Mouse (Mus musculus) hindbrain, postnatal 0 days (tissue): ENCODE measurements around the gene Gucy1a1. TPM values are rescaled to one million over a fixed set of nuclear protein-coding genes. Genes with fewer than 3 reads are reported as not detected.

Source experiments
- ATAC-seq: fragments of 200-750 bp; cut with Nextera tagmentation; 2 replicates; pipeline ENCODE4 v1.8.0; 2017; ENCODE audit warnings: mild to moderate bottlenecking, moderate TSS enrichment, moderate library complexity
- DNase-seq: peaks from one replicate; pipeline ENCODE4 v3.0.0-alpha.2; 2015; ENCODE audit warnings: low spot score
- H3K27ac ChIP-seq: fragments of 300-500 bp; sonication (generic); 2 replicates; pipeline ENCODE4 v1.5.1; 2014; ENCODE audit warnings: mild to moderate bottlenecking
- H3K27me3 ChIP-seq: fragments of 300-500 bp; sonication (generic); 2 replicates; pipeline ENCODE4 v1.6.1; 2014; ENCODE audit warnings: low read length, mixed read lengths; ENCODE audit not compliant: insufficient read depth
- H3K36me3 ChIP-seq: fragments of 300-500 bp; sonication (generic); 2 replicates; pipeline ENCODE4 v1.6.1; 2014; ENCODE audit warnings: low read length, mixed read lengths; ENCODE audit not compliant: insufficient read depth
- H3K4me1 ChIP-seq: fragments of 300-500 bp; sonication (generic); 2 replicates; pipeline ENCODE4 v1.6.1; 2014; ENCODE audit warnings: antibody characterized with exemption, low read length, mixed read lengths; ENCODE audit not compliant: insufficient read depth
- H3K4me2 ChIP-seq: fragments of 300-500 bp; sonication (generic); 2 replicates; pipeline ENCODE4 v1.6.1; 2014; ENCODE audit warnings: low read depth, mild to moderate bottlenecking, low read length, moderate library complexity, mixed read lengths
- H3K4me3 ChIP-seq: fragments of 300-500 bp; sonication (generic); 2 replicates; pipeline ENCODE4 v1.5.1; 2014; ENCODE audit warnings: low read length
- H3K9ac ChIP-seq: fragments of 300-500 bp; sonication (generic); replicated peaks from 2 replicates; pipeline ENCODE4 v1.6.1; 2014; ENCODE audit warnings: mild to moderate bottlenecking, low read length, moderate library complexity, mixed read lengths
- H3K9me3 ChIP-seq: fragments of 300-500 bp; sonication (generic); 2 replicates; pipeline ENCODE4 v1.6.1; 2016; ENCODE audit warnings: low read length, mixed read lengths
- CTCF ChIP-seq: IDR thresholded peaks from 2 replicates; pipeline ENCODE4 v1.5.1; 2016; ENCODE audit warnings: antibody characterized with exemption, control low read depth, low read depth
- WGBS: fragments of 180-500 bp; shearing (Covaris S2); extraction: QIAGEN DNeasy Blood & Tissue Kit; methylation state at CpG from one replicate; pipeline ENCODE4 v1.1.7; 2014; 5-methylcytosine and 5-hydroxymethylcytosine counted together
- polyA plus RNA-seq: library from polyadenylated mRNA; unstranded; fragments of >200 nt; fragmentation: Nextera tagmentation; extraction: Ambion mirVana; gene quantifications from 2 replicates; pipeline ENCODE4 v1.2.1, GENCODE M21; 2015
- total RNA-seq: library from RNA; depleted of rRNA; stranded (reverse); fragments of >200 nt; gene quantifications from 2 replicates; pipeline ENCODE4 v1.2.3, GENCODE M21; 2014

Gene Gucy1a1
- total and polyA plus RNA-seq, 2 experiments from 2014 or later, result 27.6 to 43.4 TPM

GRCm38 (mm10) chr3:82099127-82099526 is 46.5 kb downstream of the Gucy1a1 start:
- no peak for TF ChIP-seq CTCF
- no peak overlapping the region for H3K4me3 ChIP-seq
- H3K9ac ChIP-seq, result no peak overlapping the region
- H3K27me3 ChIP-seq, result no peaks in the 10 kb centered on the region
- no peak for DNase-seq
- 0 out of 2 replicates have a peak, but pooled peaks cover 3% of the 10 kb centered on the region for H3K36me3 ChIP-seq
- 91% methylated on average over 6 of the region's 6 CpGs for WGBS
- no peak overlapping the region for H3K27ac ChIP-seq
- no peak for ATAC-seq
- H3K4me1 ChIP-seq, result no peaks in the 10 kb centered on the region
- H3K9me3 ChIP-seq, result no peaks in the 10 kb centered on the region
- H3K4me2 ChIP-seq, result no peak overlapping the region

- Histone ChIP-seq H3K9me3 (no peaks in the 10 kb centered on the region), H3K4me3 (no peak overlapping the region), H3K27me3 (no peaks in the 10 kb centered on the region), H3K27ac (no peak overlapping the region), H3K4me2 (no peak overlapping the region), H3K36me3 (0 out of 2 replicates have a peak, but pooled peaks cover 3% of the 10 kb centered on the region), H3K4me1 (no peaks in the 10 kb centered on the region), H3K9ac (no peak overlapping the region)
- no peak for DNase-seq
- ATAC-seq, result no peak
- WGBS, result 82% methylated on average over 2 of the region's 2 CpGs
- TF ChIP-seq CTCF, result no peak
Measured at GRCm38 (mm10) chr3:82096801-82097200, 48.8 kb downstream of the Gucy1a1 start.

- Histone ChIP-seq H3K9me3 (no peaks in the 10 kb centered on the region), H3K27me3 (no peaks in the 10 kb centered on the region), H3K27ac (peak within 1 kb of the TSS; percentile 89), H3K4me3 (peak within 1 kb of the TSS; percentile 74), H3K4me2 (peak within 1 kb of the TSS; percentile 96), H3K36me3 (no peaks in the 10 kb centered on the region), H3K4me1 (peaks cover 4% of the 10 kb centered on the region; the same call in 1 of the 2 replicates), H3K9ac (peak within 1 kb of the TSS; percentile 75)
- peak; percentile 95 for DNase-seq
- ATAC-seq, result peak; percentile 99
- no peak; the same call in 1 of the 2 replicates for TF ChIP-seq CTCF
- under 1% methylated on average over 25 of the region's 25 CpGs for WGBS
Measured at GRCm38 (mm10) chr3:82074201-82074851, 71.3 kb downstream of the Gucy1a1 start, which contains the start of gene Gucy1b1. Gene Gucy1b1, minus strand, starts transcription at chr3:82074689.

GRCm38 (mm10) chr3:82073741-82074181 is 71.8 kb downstream of the Gucy1a1 start:
- Histone ChIP-seq H3K9ac (peak overlapping the region; percentile 75), H3K4me2 (peak overlapping the region; percentile 96), H3K4me1 (peaks cover 4% of the 10 kb centered on the region; the same call in 1 of the 2 replicates), H3K27ac (peak overlapping the region; percentile 89), H3K36me3 (no peaks in the 10 kb centered on the region), H3K27me3 (no peaks in the 10 kb centered on the region), H3K9me3 (no peaks in the 10 kb centered on the region), H3K4me3 (peak overlapping the region; percentile 74)
- ATAC-seq, result peak; percentile 54
- no peak for TF ChIP-seq CTCF
- under 1% methylated on average over 34 of the region's 34 CpGs for WGBS
- peak; percentile 71 for DNase-seq

GRCm38 (mm10) chr3:82067830-82068229 is 77.8 kb downstream of the Gucy1a1 start:
- Histone ChIP-seq H3K4me1 (peaks cover 4% of the 10 kb centered on the region; the same call in 1 of the 2 replicates), H3K4me3 (no peak overlapping the region), H3K9ac (no peak overlapping the region), H3K27me3 (no peaks in the 10 kb centered on the region), H3K9me3 (no peaks in the 10 kb centered on the region), H3K27ac (no peak overlapping the region), H3K4me2 (no peak overlapping the region), H3K36me3 (no peaks in the 10 kb centered on the region)
- WGBS, result 92% methylated on average over 5 of the region's 5 CpGs
- no peak for TF ChIP-seq CTCF
- ATAC-seq (no peak), DNase-seq (no peak)

GRCm38 (mm10) chr3:82061402-82062180 is 84.0 kb downstream of the Gucy1a1 start:
- no peak for DNase-seq
- H3K4me2 ChIP-seq, result no peak overlapping the region
- peaks cover 3% of the 10 kb centered on the region; the same call in 1 of the 2 replicates for H3K36me3 ChIP-seq
- no peaks in the 10 kb centered on the region for H3K9me3 ChIP-seq
- ATAC-seq, result no peak
- no peaks in the 10 kb centered on the region for H3K4me1 ChIP-seq
- H3K27ac ChIP-seq, result no peak overlapping the region
- H3K9ac ChIP-seq, result no peak overlapping the region
- no peak for TF ChIP-seq CTCF
- 27% methylated on average over 9 of the region's 9 CpGs for WGBS
- no peaks in the 10 kb centered on the region for H3K27me3 ChIP-seq
- no peak overlapping the region for H3K4me3 ChIP-seq
